Mouse (Mus musculus) cortical plate, adult 2 months (tissue): Measurements from ENCODE around the gene Jhy.

Experiments
- CTCF ChIP-seq: fragments of 200-500 bp; IDR thresholded peaks from 2 replicates; pipeline ENCODE4 v1.5.1; 2011; ENCODE audit warnings: mild to moderate bottlenecking, control low read depth, low read length; ENCODE audit not compliant: insufficient read depth; ENCODE audit errors: extremely low read depth
- POLR2A ChIP-seq: fragments of 200-500 bp; IDR thresholded peaks from 2 replicates; pipeline ENCODE4 v1.6.1; 2011; ENCODE audit warnings: mild to moderate bottlenecking, low read length, control low read depth; ENCODE audit not compliant: insufficient read depth; ENCODE audit errors: extremely low read depth

DNA sequence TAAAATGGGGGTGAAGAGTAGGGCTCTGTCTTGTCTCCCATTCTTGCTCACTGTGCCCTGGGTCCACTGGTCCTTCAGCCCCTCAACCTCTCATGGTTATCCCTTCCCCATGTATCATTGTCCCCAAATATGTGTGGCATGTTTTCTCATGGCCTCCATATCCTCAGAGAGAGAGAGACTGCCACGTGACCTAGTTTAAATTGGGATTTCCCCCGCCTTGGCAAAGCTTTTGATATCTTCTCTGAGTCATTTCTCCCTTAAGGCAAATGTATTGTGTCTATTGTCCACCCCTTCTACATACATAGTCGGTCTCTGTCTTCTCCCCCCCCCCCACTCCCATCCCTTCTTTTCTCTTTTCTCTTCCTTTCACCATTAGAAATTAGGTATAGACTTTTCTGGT is 30.6 kb downstream of the Jhy start:
- TF ChIP-seq CTCF: no peak
- no peak for TF ChIP-seq POLR2A
